Mouse (Mus musculus): Measurements from ENCODE around the gene Wbp4. TPM values are rescaled to one million over a fixed set of nuclear protein-coding genes. Genes with fewer than 3 reads are reported as not detected.

The Wbp4 gene
- polyA plus RNA-seq, 1 experiment from 2014 or later = 46.8 TPM

DNA sequence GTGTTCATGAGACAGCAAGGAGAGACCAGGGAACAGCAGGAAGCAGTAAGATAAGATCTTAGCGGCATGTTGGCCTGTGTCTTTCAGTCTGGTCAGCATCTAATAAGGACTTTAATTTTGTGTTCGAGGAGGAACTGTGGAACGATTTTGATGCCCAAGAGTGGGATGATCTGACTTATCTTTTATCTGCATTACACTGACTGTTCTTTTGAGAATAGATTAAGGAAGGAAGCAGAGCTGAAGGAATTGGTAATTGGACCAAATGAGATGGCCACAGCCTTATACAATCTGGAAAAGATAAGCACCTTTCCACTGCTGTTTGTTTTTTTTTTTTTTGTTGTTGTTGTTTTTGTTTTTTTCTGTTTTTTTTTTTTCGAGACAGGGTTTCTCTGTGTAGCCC, 19.4 kb upstream of the Wbp4 start:
- no peaks in the 10 kb centered on the region for H3K27me3 ChIP-seq (ENCODE audit: insufficient read depth, low read length)
- H3K36me3 ChIP-seq (ENCODE audit: insufficient read depth, low read length) = 0 out of 2 replicates have a peak, but pooled peaks cover 2% of the 10 kb centered on the region
- 74% methylated on average over 4 of the region's 4 CpGs for WGBS
- H3K27ac ChIP-seq = no peak overlapping the region
- peaks cover 4% of the 10 kb centered on the region; the same call in 1 of the 2 replicates for H3K4me1 ChIP-seq (replicated peaks; ENCODE audit: insufficient read depth, low read length)
- DNase-seq (ENCODE audit: low spot score) = no peak
- no peak overlapping the region for H3K9ac ChIP-seq (ENCODE audit: low read depth, low read length)
- ATAC-seq (replicated peaks; ENCODE audit: low FRiP score, low read depth) = no peak
- H3K4me2 ChIP-seq (ENCODE audit: low read length) = no peak overlapping the region
- H3K9me3 ChIP-seq (replicated peaks; ENCODE audit: low read length) = no peaks in the 10 kb centered on the region
- H3K4me3 ChIP-seq (replicated peaks; ENCODE audit: low read depth, low read length) = no peak overlapping the region
- TF ChIP-seq CTCF (IDR thresholded peaks at IDR 0.05; ENCODE audit: low read depth) = no peak

DNA sequence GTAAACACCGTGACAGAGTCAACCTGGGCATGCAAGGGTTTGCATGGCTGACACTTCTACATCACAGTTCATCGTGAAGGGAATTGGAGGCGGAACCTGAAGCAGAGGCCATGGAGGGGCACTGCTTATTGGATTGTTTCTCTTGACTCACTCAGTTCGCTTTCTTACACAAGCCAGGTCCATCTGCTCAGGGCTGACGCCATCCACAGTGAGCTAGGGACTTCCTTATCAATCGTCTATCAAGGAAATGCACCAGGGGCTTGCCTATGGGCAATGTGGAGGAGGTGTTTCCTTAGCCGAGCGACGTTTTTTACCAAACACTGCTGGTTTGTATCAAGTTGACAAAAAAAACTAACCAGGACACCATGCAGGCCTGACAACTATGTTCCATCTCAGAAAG, 18.0 kb upstream of the Wbp4 start:
- Histone ChIP-seq H3K4me3 (replicated peaks; ENCODE audit: low read depth, low read length) (no peak overlapping the region), H3K36me3 (ENCODE audit: insufficient read depth, low read length) (0 out of 2 replicates have a peak, but pooled peaks cover 2% of the 10 kb centered on the region), H3K27ac (no peak overlapping the region), H3K4me1 (replicated peaks; ENCODE audit: insufficient read depth, low read length) (peaks cover 4% of the 10 kb centered on the region; the same call in 1 of the 2 replicates), H3K9me3 (replicated peaks; ENCODE audit: low read length) (no peaks in the 10 kb centered on the region), H3K27me3 (ENCODE audit: insufficient read depth, low read length) (no peaks in the 10 kb centered on the region), H3K4me2 (ENCODE audit: low read length) (no peak overlapping the region), H3K9ac (ENCODE audit: low read depth, low read length) (no peak overlapping the region)
- WGBS = 73% methylated on average over 9 of the region's 9 CpGs
- ATAC-seq (replicated peaks; ENCODE audit: low FRiP score, low read depth) = no peak
- no peak for TF ChIP-seq CTCF (IDR thresholded peaks at IDR 0.05; ENCODE audit: low read depth)
- DNase-seq (ENCODE audit: low spot score) = no peak

DNA sequence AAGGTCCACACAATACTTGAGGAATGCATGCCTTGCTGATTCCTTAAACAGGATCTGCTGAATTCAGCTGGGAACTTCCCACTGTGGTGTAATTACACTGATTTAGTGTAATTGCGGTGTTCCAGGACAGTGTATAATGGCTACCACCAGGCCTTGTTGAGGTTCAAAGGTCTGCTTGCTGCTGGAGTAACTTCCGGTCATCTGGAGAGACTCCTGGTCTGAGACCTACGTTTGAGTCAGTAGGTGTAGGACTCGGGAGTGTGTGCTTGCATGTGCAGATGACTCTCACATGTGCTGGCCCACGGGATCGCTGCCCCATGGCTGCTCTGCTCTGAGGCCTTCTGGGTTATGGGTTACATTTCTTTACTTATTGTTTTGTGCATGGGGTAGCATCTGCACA, 13.0 kb upstream of the Wbp4 start:
- ATAC-seq (replicated peaks; ENCODE audit: low FRiP score, low read depth) (0 out of 2 replicates have a peak, but pooled peaks have one; percentile 33), DNase-seq (ENCODE audit: low spot score) (no peak)

DNA sequence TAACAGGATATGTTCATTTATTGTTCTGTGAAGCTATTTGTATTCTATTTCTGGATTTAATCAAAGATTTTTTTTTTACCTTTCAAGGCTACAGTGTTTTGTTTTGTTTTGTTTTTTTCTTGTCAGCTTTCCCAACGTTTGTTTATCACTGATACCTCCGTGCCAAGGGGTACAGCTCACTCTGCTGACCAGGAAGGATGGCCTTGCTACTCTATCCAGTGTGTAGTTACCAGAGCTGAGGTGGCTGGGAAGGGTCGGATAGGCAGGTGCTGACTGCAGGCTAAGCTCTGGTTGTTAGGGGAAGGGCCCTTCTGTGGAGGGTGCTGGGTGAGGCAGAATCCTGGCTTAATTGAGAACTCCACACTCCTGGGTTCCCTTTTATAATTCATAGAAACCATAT, 8.9 kb upstream of the Wbp4 start:
- Histone ChIP-seq H3K4me3 (replicated peaks; ENCODE audit: low read depth, low read length) (no peak overlapping the region), H3K9ac (ENCODE audit: low read depth, low read length) (no peak overlapping the region)
- 56% methylated on average over 3 of the region's 3 CpGs for WGBS

More for the DNA sequence above, 13.0 kb upstream of the Wbp4 start:
- no peaks in the 10 kb centered on the region for H3K27me3 ChIP-seq (ENCODE audit: insufficient read depth, low read length)
- no peak overlapping the region for H3K4me3 ChIP-seq (replicated peaks; ENCODE audit: low read depth, low read length)
- no peak for TF ChIP-seq CTCF (IDR thresholded peaks at IDR 0.05; ENCODE audit: low read depth)
- peaks cover 4% of the 10 kb centered on the region; the same call in 1 of the 2 replicates for H3K4me1 ChIP-seq (replicated peaks; ENCODE audit: insufficient read depth, low read length)
- 0 out of 2 replicates have a peak overlapping the region, but pooled peaks have one; percentile 13 for H3K27ac ChIP-seq
- 0 out of 2 replicates have a peak, but pooled peaks cover 2% of the 10 kb centered on the region for H3K36me3 ChIP-seq (ENCODE audit: insufficient read depth, low read length)
- no peak overlapping the region for H3K9ac ChIP-seq (ENCODE audit: low read depth, low read length)
- no peaks in the 10 kb centered on the region for H3K9me3 ChIP-seq (replicated peaks; ENCODE audit: low read length)
- H3K4me2 ChIP-seq (ENCODE audit: low read length) = no peak overlapping the region
- 72% methylated on average over 6 of the region's 6 CpGs for WGBS

DNA sequence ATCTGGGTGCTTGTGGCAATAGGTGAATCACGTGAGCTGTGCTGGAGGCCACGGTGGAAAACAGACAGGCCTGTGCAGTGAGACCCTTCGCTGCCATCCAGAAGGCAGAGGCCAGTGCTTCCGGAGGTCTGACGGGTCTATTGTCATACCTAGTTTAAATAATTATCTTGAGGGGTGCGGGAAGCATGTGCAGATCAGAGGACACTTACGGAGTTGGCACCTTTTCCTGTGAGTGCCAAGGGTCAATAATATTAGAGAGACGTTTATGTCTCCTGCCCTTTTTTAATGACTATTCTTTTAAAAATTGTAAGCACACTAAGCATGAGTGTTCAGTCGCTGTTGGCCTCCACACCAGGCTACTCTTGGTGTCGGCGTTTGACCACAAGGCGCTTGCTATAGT, 7.8 kb upstream of the Wbp4 start:
- H3K9me3 ChIP-seq (replicated peaks; ENCODE audit: low read length) = no peaks in the 10 kb centered on the region
- WGBS = 68% methylated on average over 12 of the region's 12 CpGs
- H3K27ac ChIP-seq = no peak overlapping the region
- no peak overlapping the region for H3K4me3 ChIP-seq (replicated peaks; ENCODE audit: low read depth, low read length)
- H3K4me2 ChIP-seq (ENCODE audit: low read length) = no peak overlapping the region
- H3K9ac ChIP-seq (ENCODE audit: low read depth, low read length) = no peak overlapping the region
- DNase-seq (ENCODE audit: low spot score) (no peak), ATAC-seq (replicated peaks; ENCODE audit: low FRiP score, low read depth) (no peak)
- no peak for TF ChIP-seq CTCF (IDR thresholded peaks at IDR 0.05; ENCODE audit: low read depth)
- peaks cover 15% of the 10 kb centered on the region for H3K4me1 ChIP-seq (replicated peaks; ENCODE audit: insufficient read depth, low read length)
- H3K27me3 ChIP-seq (ENCODE audit: insufficient read depth, low read length) = no peaks in the 10 kb centered on the region
- H3K36me3 ChIP-seq (ENCODE audit: insufficient read depth, low read length) = 0 out of 2 replicates have a peak, but pooled peaks cover 2% of the 10 kb centered on the region

More for the DNA sequence above, 8.9 kb upstream of the Wbp4 start:
- Histone ChIP-seq H3K4me2 (ENCODE audit: low read length) (no peak overlapping the region), H3K4me1 (replicated peaks; ENCODE audit: insufficient read depth, low read length) (peaks cover 12% of the 10 kb centered on the region), H3K27me3 (ENCODE audit: insufficient read depth, low read length) (no peaks in the 10 kb centered on the region), H3K27ac (no peak overlapping the region), H3K9me3 (replicated peaks; ENCODE audit: low read length) (no peaks in the 10 kb centered on the region), H3K36me3 (ENCODE audit: insufficient read depth, low read length) (0 out of 2 replicates have a peak, but pooled peaks cover 2% of the 10 kb centered on the region)
- DNase-seq (ENCODE audit: low spot score) = no peak
- no peak for TF ChIP-seq CTCF (IDR thresholded peaks at IDR 0.05; ENCODE audit: low read depth)
- no peak for ATAC-seq (replicated peaks; ENCODE audit: low FRiP score, low read depth)

DNA sequence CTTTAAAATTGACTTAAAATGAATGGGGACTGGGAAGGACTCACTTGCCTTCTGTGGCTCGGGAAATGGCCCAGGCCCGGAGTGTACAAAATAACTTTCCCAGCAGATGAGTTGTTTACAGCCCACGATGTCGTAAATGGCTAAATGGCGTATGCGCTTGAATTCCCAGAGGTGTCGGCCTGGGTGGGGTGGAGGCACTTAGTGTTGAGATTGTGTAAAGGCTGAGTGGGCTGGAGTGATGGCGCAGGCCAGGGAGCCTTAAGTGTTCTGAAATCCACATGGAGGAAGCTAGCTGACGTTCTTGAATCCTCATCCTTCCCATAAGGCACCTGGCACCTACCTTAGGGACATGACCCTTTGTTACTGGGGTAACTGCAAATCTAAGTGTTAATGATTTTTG, 7.2 kb upstream of the Wbp4 start:
- no peak for ATAC-seq (replicated peaks; ENCODE audit: low FRiP score, low read depth)
- no peak for DNase-seq (ENCODE audit: low spot score)
- Histone ChIP-seq H3K9ac (ENCODE audit: low read depth, low read length) (no peak overlapping the region), H3K36me3 (ENCODE audit: insufficient read depth, low read length) (0 out of 2 replicates have a peak, but pooled peaks cover 2% of the 10 kb centered on the region), H3K9me3 (replicated peaks; ENCODE audit: low read length) (no peaks in the 10 kb centered on the region), H3K27ac (no peak overlapping the region), H3K27me3 (ENCODE audit: insufficient read depth, low read length) (no peaks in the 10 kb centered on the region), H3K4me1 (replicated peaks; ENCODE audit: insufficient read depth, low read length) (peaks cover 19% of the 10 kb centered on the region), H3K4me3 (replicated peaks; ENCODE audit: low read depth, low read length) (no peak overlapping the region), H3K4me2 (ENCODE audit: low read length) (no peak overlapping the region)
- WGBS = 51% methylated on average over 9 of the region's 9 CpGs
- TF ChIP-seq CTCF (IDR thresholded peaks at IDR 0.05; ENCODE audit: low read depth) = no peak
